Mouse (Mus musculus): Measurements from ENCODE around the gene Wdr90. TPM values are rescaled to one million over a fixed set of nuclear protein-coding genes. Genes with fewer than 3 reads are reported as not detected.

The Wdr90 gene
- polyA plus RNA-seq, 1 experiment: 11.4 TPM

GRCm38 (mm10) chr17:25861704-25862612 lies 657 bp upstream of the Wdr90 start:
- no peaks in the 10 kb centered on the region for H3K4me1 ChIP-seq (ENCODE audit: control insufficient read depth, insufficient read depth, low read length)
- peak overlapping the region; percentile 56 for H3K4me3 ChIP-seq (ENCODE audit: insufficient read depth, low read length)
- TF ChIP-seq POLR2A (IDR thresholded peaks at IDR 0.05; ENCODE audit: low read depth, low read length) (no peak), CTCF (IDR thresholded peaks at IDR 0.05; ENCODE audit: borderline replicate concordance, insufficient read depth, low read length) (no peak)
- peak overlapping the region; percentile 9; the same call in 1 of the 2 replicates for H3K27ac ChIP-seq (ENCODE audit: insufficient read depth, low read length)

DNA sequence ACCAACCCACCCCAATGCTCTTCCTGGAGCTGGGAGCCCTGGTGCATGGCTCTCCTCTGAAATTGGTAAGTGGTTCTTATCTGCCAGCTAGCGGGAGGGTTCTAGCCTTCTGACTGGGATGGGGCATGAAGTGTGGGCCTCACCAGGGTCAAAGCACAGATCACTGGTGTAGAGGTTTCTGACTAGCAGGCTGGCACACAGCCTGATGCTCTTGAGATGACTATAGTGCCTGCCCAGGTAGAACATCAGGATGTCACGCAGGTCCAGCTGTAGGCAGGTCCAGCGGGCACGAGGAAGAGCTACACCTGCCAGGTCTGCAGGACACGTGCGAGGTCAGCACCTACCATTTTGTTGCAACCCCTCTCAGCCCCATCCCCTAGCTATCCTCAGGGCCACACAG lies 1.1 kb downstream of the Wdr90 start:
- TF ChIP-seq CTCF (IDR thresholded peaks at IDR 0.05; ENCODE audit: borderline replicate concordance, insufficient read depth, low read length) (no peak), POLR2A (IDR thresholded peaks at IDR 0.05; ENCODE audit: low read depth, low read length) (no peak)
- no peak overlapping the region for H3K4me3 ChIP-seq (ENCODE audit: insufficient read depth, low read length)
- no peak overlapping the region for H3K27ac ChIP-seq (ENCODE audit: insufficient read depth, low read length)
- H3K4me1 ChIP-seq (ENCODE audit: control insufficient read depth, insufficient read depth, low read length): no peaks in the 10 kb centered on the region

DNA sequence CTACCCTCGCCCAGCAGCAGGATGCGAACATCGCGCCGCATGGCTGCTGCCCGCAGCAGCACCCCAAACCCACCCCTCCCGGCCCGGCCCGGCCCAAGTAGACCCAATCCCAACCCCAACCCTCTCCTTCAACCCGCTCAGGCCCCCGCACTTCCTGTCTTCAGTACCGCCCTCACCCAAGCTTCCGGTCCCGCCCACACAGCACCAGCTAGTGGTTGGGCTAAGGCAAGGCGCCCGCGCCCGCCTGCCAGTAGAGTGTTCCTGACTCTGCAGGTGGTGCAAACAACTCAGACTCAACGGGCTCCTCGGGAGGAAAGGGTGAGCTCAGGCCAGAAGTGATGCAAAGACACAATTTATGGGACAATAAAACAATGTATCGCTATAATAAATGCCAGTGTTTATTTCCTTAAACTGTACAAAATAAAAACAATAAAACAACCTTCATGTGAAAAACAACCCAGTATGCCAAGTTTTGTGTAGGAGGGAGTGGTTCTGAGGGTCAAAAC lies 16.9 kb downstream of the Wdr90 start, which contains the start of gene Rhot2:
Gene Rhot2, minus strand, starts transcription at position 456 of the 506 bp plus-strand sequence.
- H3K4me3 ChIP-seq (ENCODE audit: insufficient read depth, low read length): peak within 1 kb of the TSS; percentile 68
- peak; percentile 82 for TF ChIP-seq POLR2A (IDR thresholded peaks at IDR 0.05; ENCODE audit: low read depth, low read length)
- TF ChIP-seq CTCF (IDR thresholded peaks at IDR 0.05; ENCODE audit: borderline replicate concordance, insufficient read depth, low read length): no peak
- H3K27ac ChIP-seq (ENCODE audit: insufficient read depth, low read length): peak within 1 kb of the TSS; percentile 49
- 0 out of 2 replicates have a peak, but pooled peaks cover 6% of the 10 kb centered on the region for H3K4me1 ChIP-seq (ENCODE audit: control insufficient read depth, insufficient read depth, low read length)

- Histone ChIP-seq H3K4me3 (ENCODE audit: insufficient read depth, low read length) (peak overlapping the region; percentile 68), H3K27ac (ENCODE audit: insufficient read depth, low read length) (peak overlapping the region; percentile 49), H3K4me1 (ENCODE audit: control insufficient read depth, insufficient read depth, low read length) (peaks cover 6% of the 10 kb centered on the region; the same call in 1 of the 2 replicates)
- TF ChIP-seq CTCF (IDR thresholded peaks at IDR 0.05; ENCODE audit: borderline replicate concordance, insufficient read depth, low read length) (no peak), POLR2A (IDR thresholded peaks at IDR 0.05; ENCODE audit: low read depth, low read length) (no peak)
These were observed 17.5 kb downstream of the Wdr90 start for GRCm38 (mm10) chr17:25843636-25844395.

- Histone ChIP-seq H3K4me1 (ENCODE audit: control insufficient read depth, insufficient read depth, low read length) (peaks cover 6% of the 10 kb centered on the region; the same call in 1 of the 2 replicates), H3K27ac (ENCODE audit: insufficient read depth, low read length) (no peak overlapping the region), H3K4me3 (ENCODE audit: insufficient read depth, low read length) (peak overlapping the region; percentile 68)
- no peak for TF ChIP-seq CTCF (IDR thresholded peaks at IDR 0.05; ENCODE audit: borderline replicate concordance, insufficient read depth, low read length)
- TF ChIP-seq POLR2A (IDR thresholded peaks at IDR 0.05; ENCODE audit: low read depth, low read length): no peak
These were observed 18.2 kb downstream of the Wdr90 start for GRCm38 (mm10) chr17:25843122-25843521.

GRCm38 (mm10) chr17:25842509-25842908 lies 18.8 kb downstream of the Wdr90 start:
- TF ChIP-seq POLR2A (IDR thresholded peaks at IDR 0.05; ENCODE audit: low read depth, low read length) (no peak), CTCF (IDR thresholded peaks at IDR 0.05; ENCODE audit: borderline replicate concordance, insufficient read depth, low read length) (no peak)
- H3K4me3 ChIP-seq (ENCODE audit: insufficient read depth, low read length): no peak overlapping the region

GRCm38 (mm10) chr17:25841117-25841880 lies 20.0 kb downstream of the Wdr90 start, which contains the start of gene Gm20683:
TSS of gene Gm20683 (minus strand) at chr17:25841763.
- Histone ChIP-seq H3K4me3 (ENCODE audit: insufficient read depth, low read length) (no peak within 1 kb of the TSS), H3K27ac (ENCODE audit: insufficient read depth, low read length) (no peak within 1 kb of the TSS), H3K4me1 (ENCODE audit: control insufficient read depth, insufficient read depth, low read length) (peaks cover 13% of the 10 kb centered on the region; the same call in 1 of the 2 replicates)
- TF ChIP-seq CTCF (IDR thresholded peaks at IDR 0.05; ENCODE audit: borderline replicate concordance, insufficient read depth, low read length): no peak

More at GRCm38 (mm10) chr17:25842509-25842908, 18.8 kb downstream of the Wdr90 start:
- Histone ChIP-seq H3K4me1 (ENCODE audit: control insufficient read depth, insufficient read depth, low read length) (peaks cover 6% of the 10 kb centered on the region; the same call in 1 of the 2 replicates), H3K27ac (ENCODE audit: insufficient read depth, low read length) (no peak overlapping the region)

- Histone ChIP-seq H3K27ac (ENCODE audit: insufficient read depth, low read length) (no peak overlapping the region), H3K4me1 (ENCODE audit: control insufficient read depth, insufficient read depth, low read length) (peaks cover 14% of the 10 kb centered on the region), H3K4me3 (ENCODE audit: insufficient read depth, low read length) (no peak overlapping the region)
- TF ChIP-seq CTCF (IDR thresholded peaks at IDR 0.05; ENCODE audit: borderline replicate concordance, insufficient read depth, low read length) (no peak), POLR2A (IDR thresholded peaks at IDR 0.05; ENCODE audit: low read depth, low read length) (no peak)
These were observed 20.8 kb downstream of the Wdr90 start for GRCm38 (mm10) chr17:25840519-25840918.

Measured in embryonic fibroblast, embryonic 13.5 days (primary cell).